Mouse (Mus musculus): ENCODE data around the gene Anks1b. TPM values are rescaled to one million over a fixed set of nuclear protein-coding genes. Genes with fewer than 3 reads are reported as not detected.

The Anks1b gene
- polyA plus RNA-seq (2015; fragmentation: Nextera tagmentation; extraction: Ambion mirVana): 0.21 and 0.26 TPM in 2 replicates

DNA sequence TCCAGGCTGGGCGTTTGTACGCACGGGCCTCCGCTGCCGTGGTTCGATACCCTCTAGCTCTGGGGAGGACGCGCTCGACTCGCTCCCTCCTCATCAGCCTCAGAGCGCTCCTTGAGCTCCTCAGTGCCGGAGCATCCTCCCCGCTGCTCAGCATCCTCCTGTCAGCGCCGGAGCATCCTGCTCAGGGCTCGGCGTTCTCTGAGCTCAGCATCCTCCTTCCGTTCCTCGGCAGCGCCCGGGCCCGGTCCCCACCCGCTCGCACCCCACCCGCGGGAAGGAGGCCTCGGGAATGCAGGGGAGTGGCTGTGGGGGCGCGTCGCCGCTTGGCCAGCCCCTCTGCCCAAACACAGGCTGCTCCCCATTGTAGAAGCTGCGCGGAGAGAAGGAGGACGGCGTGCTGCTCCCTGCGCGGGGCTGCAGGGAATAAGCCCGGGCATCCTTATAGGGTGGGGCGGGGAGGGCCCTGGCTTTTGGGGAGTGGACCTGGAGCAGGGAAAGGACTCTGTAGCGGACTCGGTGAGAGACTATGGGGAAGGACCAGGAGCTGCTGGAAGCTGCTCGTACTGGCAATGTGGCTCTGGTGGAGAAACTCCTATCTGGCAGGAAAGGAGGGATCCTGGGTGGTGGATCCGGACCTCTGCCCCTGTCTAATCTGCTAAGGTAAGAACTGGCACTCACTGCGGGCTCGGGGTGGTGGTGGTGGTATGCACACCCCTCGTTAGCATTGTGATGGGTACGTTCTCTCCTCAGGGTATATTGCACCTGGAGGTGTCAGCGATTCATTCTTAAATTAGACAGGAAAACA lies at the start of gene Anks1b:
Anks1b (plus strand) TSS at position 364 of the 805 bp plus-strand sequence.
- peak; percentile 59 for ATAC-seq
- WGBS: under 1% methylated on average over 36 of the region's 48 CpGs
- TF ChIP-seq CTCF (IDR thresholded peaks at IDR 0.05) (no peak), EP300 (IDR thresholded peaks at IDR 0.05) (no peak)
- Histone ChIP-seq H3K27ac (ENCODE audit: low read length) (no peak within 1 kb of the TSS), H3K4me2 (replicated peaks; ENCODE audit: low read depth, low read length) (peak within 1 kb of the TSS; percentile 89), H3K4me1 (ENCODE audit: insufficient read depth, low read depth, low read length) (peaks cover 10% of the 10 kb centered on the region; the same call in 1 of the 2 replicates), H3K4me3 (ENCODE audit: low read depth, low read length) (peak within 1 kb of the TSS; percentile 43), H3K9ac (replicated peaks; ENCODE audit: low read depth) (no peak within 1 kb of the TSS), H3K36me3 (ENCODE audit: insufficient read depth, low read length) (no peaks in the 10 kb centered on the region), H3K9me3 (ENCODE audit: low read length) (no peaks in the 10 kb centered on the region), H3K27me3 (replicated peaks; ENCODE audit: insufficient read depth, low read length) (peaks cover 10% of the 10 kb centered on the region; the same call in 1 of the 2 replicates)
- peak; percentile 21 for DNase-seq (ENCODE audit: low spot score)

DNA sequence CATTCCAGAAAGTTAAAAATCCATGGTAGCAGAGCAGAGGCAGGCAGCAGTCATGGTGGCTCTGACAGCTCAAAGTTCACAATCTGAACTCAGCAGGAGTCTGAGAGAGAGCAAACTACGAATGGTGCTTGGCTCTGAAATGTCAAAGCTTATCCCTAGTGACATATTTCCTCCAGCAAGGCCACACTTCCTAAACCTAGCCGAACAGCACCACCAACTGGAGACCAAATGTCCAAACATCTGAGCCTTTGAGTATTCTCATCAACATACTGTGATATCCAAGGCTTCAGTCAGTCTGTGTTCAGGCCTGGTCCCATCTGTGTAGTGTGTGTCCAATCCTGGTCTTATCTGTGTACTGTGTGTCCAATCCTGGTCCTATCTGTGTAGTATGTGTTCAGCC lies 49.4 kb upstream of the Anks1b start:
- 43% methylated on average over 2 of the region's 2 CpGs for WGBS
- ATAC-seq: peak; percentile 47

DNA sequence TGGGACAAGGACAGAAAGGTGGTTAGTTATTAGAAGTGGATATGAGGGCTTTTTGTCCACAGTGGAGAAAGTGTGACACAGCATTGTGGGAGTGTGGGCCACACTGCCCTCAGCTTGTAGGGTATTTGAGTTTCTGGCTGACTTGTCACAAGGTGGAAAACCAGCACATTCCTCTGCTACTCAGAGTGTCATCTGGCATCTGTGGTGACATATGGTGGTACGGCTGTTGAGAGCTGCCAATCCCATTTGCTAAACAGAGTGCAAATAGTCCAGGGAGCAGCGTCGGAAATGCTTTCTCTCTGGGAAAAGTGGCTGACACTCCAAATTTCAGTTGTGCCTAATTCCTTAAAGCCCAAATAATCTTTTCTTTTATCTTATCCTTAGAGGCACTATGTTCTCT lies 46.4 kb upstream of the Anks1b start:
- no peaks in the 10 kb centered on the region for H3K27me3 ChIP-seq (replicated peaks; ENCODE audit: insufficient read depth, low read length)
- ATAC-seq (no peak), DNase-seq (ENCODE audit: low spot score) (no peak)
- H3K4me3 ChIP-seq (ENCODE audit: low read depth, low read length): no peak overlapping the region
- no peaks in the 10 kb centered on the region for H3K36me3 ChIP-seq (ENCODE audit: insufficient read depth, low read length)
- no peak overlapping the region for H3K9ac ChIP-seq (replicated peaks; ENCODE audit: low read depth)
- WGBS: 47% methylated on average over 3 of the region's 3 CpGs
- no peaks in the 10 kb centered on the region for H3K4me1 ChIP-seq (ENCODE audit: insufficient read depth, low read depth, low read length)
- H3K4me2 ChIP-seq (replicated peaks; ENCODE audit: low read depth, low read length): no peak overlapping the region
- TF ChIP-seq CTCF (IDR thresholded peaks at IDR 0.05) (no peak), EP300 (IDR thresholded peaks at IDR 0.05) (no peak)
- H3K27ac ChIP-seq (ENCODE audit: low read length): no peak overlapping the region
- no peaks in the 10 kb centered on the region for H3K9me3 ChIP-seq (ENCODE audit: low read length)

More for the DNA sequence above, 49.4 kb upstream of the Anks1b start:
- TF ChIP-seq CTCF (IDR thresholded peaks at IDR 0.05): peak; percentile 70
- no peak for TF ChIP-seq EP300 (IDR thresholded peaks at IDR 0.05)
- no peaks in the 10 kb centered on the region for H3K4me1 ChIP-seq (ENCODE audit: insufficient read depth, low read depth, low read length)
- H3K9ac ChIP-seq (replicated peaks; ENCODE audit: low read depth): no peak overlapping the region
- H3K4me3 ChIP-seq (ENCODE audit: low read depth, low read length): no peak overlapping the region
- H3K9me3 ChIP-seq (ENCODE audit: low read length): no peaks in the 10 kb centered on the region
- no peak overlapping the region for H3K27ac ChIP-seq (ENCODE audit: low read length)
- no peak overlapping the region for H3K4me2 ChIP-seq (replicated peaks; ENCODE audit: low read depth, low read length)
- H3K27me3 ChIP-seq (replicated peaks; ENCODE audit: insufficient read depth, low read length): no peaks in the 10 kb centered on the region
- peak; percentile 63 for DNase-seq (ENCODE audit: low spot score)
- H3K36me3 ChIP-seq (ENCODE audit: insufficient read depth, low read length): no peaks in the 10 kb centered on the region

DNA sequence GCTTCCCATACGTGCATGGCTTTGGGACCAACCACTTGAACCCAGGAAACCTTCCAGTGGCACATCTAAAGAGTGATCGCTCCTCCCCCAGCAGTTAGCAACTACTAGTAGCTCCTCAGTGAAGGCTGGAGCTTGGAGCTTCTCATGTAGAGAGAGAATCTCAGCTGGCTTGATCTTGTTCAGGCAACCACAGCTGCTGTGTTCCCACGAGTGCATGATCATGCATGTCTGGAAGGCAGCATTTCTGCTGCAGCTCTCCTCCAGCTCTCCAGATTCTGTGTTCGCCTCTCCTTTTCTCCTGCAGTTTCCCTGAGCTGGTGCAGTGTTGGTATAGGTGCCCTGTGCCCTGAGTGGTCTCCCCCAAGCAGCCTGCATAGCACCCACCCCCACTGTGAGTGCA lies 41.0 kb upstream of the Anks1b start:
- H3K27me3 ChIP-seq (replicated peaks; ENCODE audit: insufficient read depth, low read length): no peaks in the 10 kb centered on the region
- DNase-seq (ENCODE audit: low spot score): no peak
- no peaks in the 10 kb centered on the region for H3K9me3 ChIP-seq (ENCODE audit: low read length)
- H3K4me2 ChIP-seq (replicated peaks; ENCODE audit: low read depth, low read length): no peak overlapping the region
- 51% methylated on average over 4 of the region's 4 CpGs for WGBS
- H3K4me1 ChIP-seq (ENCODE audit: insufficient read depth, low read depth, low read length): no peaks in the 10 kb centered on the region
- H3K36me3 ChIP-seq (ENCODE audit: insufficient read depth, low read length): no peaks in the 10 kb centered on the region
- TF ChIP-seq CTCF (IDR thresholded peaks at IDR 0.05): no peak
- TF ChIP-seq EP300 (IDR thresholded peaks at IDR 0.05): no peak
- H3K9ac ChIP-seq (replicated peaks; ENCODE audit: low read depth): no peak overlapping the region
- H3K4me3 ChIP-seq (ENCODE audit: low read depth, low read length): no peak overlapping the region
- no peak overlapping the region for H3K27ac ChIP-seq (ENCODE audit: low read length)
- no peak for ATAC-seq

DNA sequence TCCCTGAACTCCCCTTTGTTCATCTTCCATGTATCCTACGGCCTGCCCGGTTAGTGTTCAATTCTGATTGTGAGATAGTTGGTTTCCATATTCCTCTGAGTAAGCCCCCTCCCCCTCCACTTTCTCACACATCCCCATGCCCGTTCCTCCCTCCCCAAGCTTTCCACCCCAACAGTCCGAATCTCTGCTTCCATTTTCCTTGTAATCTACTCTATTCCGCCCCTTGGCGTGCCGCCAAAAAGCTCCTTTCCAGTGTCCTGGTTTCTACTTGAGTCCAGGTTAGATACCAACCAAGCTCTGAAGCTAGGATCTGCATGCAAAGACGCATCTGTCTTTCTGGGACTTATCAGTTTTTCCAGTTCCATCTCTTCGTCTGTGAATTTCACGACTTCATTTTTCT lies 40.1 kb upstream of the Anks1b start:
- H3K4me2 ChIP-seq (replicated peaks; ENCODE audit: low read depth, low read length): no peak overlapping the region
- H3K36me3 ChIP-seq (ENCODE audit: insufficient read depth, low read length): no peaks in the 10 kb centered on the region
- 74% methylated on average over 10 of the region's 10 CpGs for WGBS
- no peaks in the 10 kb centered on the region for H3K27me3 ChIP-seq (replicated peaks; ENCODE audit: insufficient read depth, low read length)
- no peaks in the 10 kb centered on the region for H3K9me3 ChIP-seq (ENCODE audit: low read length)
- no peak overlapping the region for H3K4me3 ChIP-seq (ENCODE audit: low read depth, low read length)
- ATAC-seq (no peak), DNase-seq (ENCODE audit: low spot score) (no peak)
- no peak for TF ChIP-seq EP300 (IDR thresholded peaks at IDR 0.05)
- TF ChIP-seq CTCF (IDR thresholded peaks at IDR 0.05): no peak
- H3K4me1 ChIP-seq (ENCODE audit: insufficient read depth, low read depth, low read length): no peaks in the 10 kb centered on the region
- H3K9ac ChIP-seq (replicated peaks; ENCODE audit: low read depth): no peak overlapping the region
- H3K27ac ChIP-seq (ENCODE audit: low read length): no peak overlapping the region

DNA sequence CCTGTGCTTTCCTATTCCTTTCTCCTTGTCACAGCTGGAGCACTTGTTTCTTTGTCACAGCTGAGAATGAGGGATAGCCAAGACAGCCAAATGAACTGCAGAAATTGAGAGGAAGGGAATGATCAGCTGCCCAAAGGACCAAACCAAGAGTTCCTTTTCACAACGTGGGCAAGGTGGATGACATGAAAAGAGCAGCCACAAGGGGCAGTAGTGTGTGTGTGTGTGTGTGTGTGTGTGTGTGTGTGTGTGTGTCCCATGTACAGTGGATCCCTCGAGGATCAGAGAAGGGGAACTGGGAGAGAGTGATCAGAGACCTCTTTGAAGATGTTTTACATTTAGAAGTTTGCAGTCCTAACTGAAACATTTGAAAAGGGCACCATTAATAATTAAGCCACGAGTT lies 35.8 kb upstream of the Anks1b start:
- no peak for ATAC-seq
- DNase-seq (ENCODE audit: low spot score): no peak
- Histone ChIP-seq H3K27me3 (replicated peaks; ENCODE audit: insufficient read depth, low read length) (no peaks in the 10 kb centered on the region), H3K4me3 (ENCODE audit: low read depth, low read length) (no peak overlapping the region), H3K9me3 (ENCODE audit: low read length) (no peaks in the 10 kb centered on the region), H3K9ac (replicated peaks; ENCODE audit: low read depth) (no peak overlapping the region), H3K27ac (ENCODE audit: low read length) (no peak overlapping the region), H3K4me2 (replicated peaks; ENCODE audit: low read depth, low read length) (no peak overlapping the region), H3K36me3 (ENCODE audit: insufficient read depth, low read length) (no peaks in the 10 kb centered on the region), H3K4me1 (ENCODE audit: insufficient read depth, low read depth, low read length) (no peaks in the 10 kb centered on the region)
- TF ChIP-seq CTCF (IDR thresholded peaks at IDR 0.05) (peak; percentile 37), EP300 (IDR thresholded peaks at IDR 0.05) (no peak)
- 36% methylated on average over 3 of the region's 3 CpGs for WGBS

Data from lung, postnatal 0 days (tissue).